Mouse (Mus musculus) hindlimb bud, embryonic 11.5 days (tissue): ENCODE results near the gene Iqsec2.

Source experiments
- DNase-seq: peaks from one replicate; pipeline ENCODE4 v3.0.0-alpha.2; 2012; ENCODE audit warnings: low read depth, low spot score; ENCODE audit errors: extremely low spot score

The Iqsec2 gene

GRCm38 (mm10) chrX:152143941-152144741 lies at the start of gene Iqsec2:
Gene Iqsec2, plus strand, starts transcription at chrX:152144268.
- DNase-seq: no peak

DNA sequence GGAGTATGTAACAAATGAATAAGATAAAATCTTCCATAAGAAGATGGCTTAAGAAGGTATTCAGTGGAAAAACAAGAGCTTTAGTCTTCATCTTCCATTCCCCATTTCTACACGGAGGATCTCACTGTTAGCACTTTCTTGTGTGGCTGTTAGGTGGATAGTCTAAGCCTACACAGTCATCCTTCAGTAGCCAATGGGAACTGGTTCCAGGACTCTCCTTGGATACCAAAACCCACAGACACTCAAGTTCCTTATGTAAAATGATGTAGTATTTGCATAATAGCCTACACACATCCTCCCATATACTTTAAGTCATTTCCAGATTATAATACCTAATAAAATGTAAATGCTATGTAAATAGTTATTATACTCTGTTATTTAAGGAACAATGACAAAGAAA lies 46.5 kb upstream of the Iqsec2 start:
- DNase-seq: no peak

GRCm38 (mm10) chrX:152121687-152122086 lies 22.4 kb upstream of the Iqsec2 start:
- DNase-seq: no peak

DNA sequence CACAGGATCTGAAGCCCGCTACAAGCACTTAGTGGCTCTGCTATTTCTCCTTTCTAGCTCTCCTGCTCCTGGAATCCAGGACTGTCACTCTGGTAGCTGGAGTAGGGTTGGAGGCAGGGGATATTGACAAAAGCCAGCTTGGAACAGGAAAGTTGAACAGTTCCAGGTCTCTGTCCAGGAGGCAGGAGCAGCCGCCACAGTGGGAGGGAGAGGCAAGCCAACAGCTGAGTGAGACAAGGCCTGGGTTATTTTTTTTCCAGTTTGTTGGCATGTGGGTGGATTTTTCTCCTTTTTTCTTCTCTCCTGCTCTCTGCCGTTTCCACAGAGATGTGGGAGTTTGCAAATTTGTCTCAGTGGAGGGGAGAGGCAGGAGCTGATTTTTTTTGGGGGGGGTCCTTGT lies 13.3 kb upstream of the Iqsec2 start:
- no peak for DNase-seq

- DNase-seq: no peak
These were observed 12.0 kb upstream of the Iqsec2 start for GRCm38 (mm10) chrX:152132029-152132428.

DNA sequence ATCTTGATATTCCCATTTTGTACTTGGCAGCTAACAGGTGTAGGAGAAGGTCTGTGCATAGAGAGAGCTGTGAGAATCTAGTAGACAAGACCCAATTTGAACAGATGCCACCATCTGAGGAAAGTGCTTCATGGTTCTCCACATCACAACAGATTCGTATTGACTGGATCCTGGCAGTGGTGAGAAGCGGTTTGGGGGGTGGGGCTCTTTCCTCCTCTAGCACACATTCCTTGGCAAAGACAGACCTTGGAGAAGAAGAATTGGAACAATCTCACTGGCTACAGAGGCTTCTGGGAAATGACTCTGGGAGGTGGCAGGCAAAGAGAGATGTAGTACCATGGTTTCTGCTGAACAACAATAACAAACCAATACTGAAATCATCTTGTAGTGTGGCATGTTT lies 8.9 kb upstream of the Iqsec2 start:
- DNase-seq: no peak

DNA sequence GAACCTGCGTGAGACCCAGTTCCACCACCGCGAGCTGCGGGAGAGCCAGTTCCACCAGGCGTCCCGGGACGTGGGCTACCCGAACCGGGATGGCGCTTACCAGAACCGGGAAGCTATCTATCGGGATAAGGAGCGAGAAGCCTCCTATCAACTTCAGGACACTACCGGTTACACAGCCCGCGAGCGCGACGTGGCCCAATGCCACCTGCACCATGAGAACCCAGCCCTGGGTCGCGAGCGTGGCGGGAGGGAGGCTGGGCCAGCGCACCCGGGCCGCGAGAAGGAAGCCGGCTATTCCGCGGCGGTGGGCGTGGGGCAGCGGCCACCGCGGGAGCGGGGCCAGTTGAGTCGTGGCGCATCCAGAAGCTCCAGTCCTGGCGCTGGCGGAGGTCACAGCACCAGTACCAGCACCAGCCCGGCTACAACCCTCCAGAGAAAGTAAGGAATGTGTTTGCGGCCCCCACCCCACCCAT lies 710 bp downstream of the Iqsec2 start:
- no peak for DNase-seq

DNA sequence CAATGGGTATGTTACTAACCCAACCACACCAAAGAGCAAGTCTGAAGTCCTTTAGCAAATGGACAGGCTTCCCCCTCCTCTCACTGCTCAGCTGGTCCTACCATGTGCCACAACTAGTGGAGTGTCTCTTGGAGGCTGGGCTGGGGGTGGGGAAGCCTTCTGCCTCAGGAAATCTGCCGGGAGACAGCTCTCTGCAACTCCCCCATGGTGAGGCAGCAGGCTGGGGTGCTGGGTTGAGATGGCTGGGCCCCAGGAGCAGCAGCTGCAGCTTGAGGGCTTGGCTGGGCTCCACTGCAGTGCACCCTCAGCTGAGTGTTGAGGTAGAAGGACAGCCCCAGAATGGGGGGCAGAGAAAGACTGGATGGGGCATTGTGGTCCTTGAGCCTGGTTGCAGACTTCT lies 2.1 kb downstream of the Iqsec2 start:
- DNase-seq: no peak

DNA sequence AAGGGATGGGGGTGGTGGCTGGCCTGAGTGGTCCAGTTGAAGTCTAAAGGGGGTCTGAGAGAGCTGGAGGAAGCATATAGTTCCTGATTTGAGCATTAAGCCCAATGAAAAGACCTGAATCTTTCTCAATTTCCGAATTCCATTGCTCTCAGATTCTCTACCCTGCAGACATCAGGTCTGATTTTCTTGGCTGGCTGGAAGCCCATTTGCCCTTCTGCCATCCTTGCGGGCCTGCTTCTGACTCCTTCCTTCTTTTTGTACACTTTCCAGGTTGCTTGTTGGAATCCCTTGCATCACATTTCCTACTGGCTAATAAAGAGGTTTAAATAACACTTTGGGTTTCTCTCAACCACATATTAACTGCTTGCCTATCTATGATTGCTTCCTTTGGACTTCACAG lies 2.6 kb downstream of the Iqsec2 start:
- no peak for DNase-seq

DNA sequence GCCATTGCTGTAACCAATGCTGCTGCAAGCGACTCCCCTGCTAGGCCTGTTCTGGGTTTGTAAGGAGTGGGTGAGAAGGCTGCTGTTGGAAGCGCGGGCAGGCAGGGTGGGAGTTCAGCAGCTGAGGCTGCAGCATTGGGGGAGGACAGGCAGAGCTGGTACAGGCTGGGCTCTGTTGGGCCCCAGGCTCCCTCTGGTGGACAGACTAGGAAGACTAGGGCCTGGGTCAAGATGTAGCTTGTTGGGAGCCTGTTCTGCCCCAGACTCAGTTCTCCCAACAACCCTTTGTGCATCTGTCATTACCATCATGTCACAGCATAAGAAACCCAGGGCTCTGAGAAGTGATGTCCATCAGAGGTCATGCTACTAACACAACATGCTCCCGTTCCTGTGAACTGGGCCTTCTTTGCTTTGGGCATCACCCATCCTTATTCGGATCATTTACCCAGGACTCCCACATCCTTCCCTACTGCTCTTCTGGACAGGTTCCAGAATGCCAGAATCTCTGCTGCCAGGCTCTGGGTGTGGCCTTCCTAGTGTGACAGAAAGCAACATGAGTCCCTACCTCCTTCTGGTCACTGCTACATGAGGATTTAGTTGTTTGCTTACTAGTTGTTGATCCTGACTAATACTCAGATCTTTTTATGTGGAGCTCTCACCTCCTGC lies 3.5 kb downstream of the Iqsec2 start:
- no peak for DNase-seq

DNA sequence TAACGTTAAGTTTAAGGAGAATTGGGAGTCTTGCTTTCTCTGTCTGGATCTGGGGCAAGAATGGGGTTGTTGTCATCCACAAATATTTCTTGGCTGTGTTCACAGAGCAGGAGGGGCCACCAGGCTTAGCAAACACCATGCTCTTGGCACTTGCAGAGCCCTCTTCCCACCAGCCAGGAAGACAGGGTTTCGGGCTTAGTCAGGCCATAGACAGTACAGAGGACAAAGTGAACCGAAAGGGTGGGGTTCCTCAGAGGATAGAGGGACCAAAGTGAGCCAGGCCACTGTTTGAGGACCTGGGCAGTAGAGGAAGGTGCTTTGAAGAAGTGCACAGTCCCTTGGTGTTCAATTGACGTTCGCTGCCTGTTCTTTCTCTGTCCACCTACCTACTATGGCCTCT lies 4.6 kb downstream of the Iqsec2 start:
- no peak for DNase-seq

DNA sequence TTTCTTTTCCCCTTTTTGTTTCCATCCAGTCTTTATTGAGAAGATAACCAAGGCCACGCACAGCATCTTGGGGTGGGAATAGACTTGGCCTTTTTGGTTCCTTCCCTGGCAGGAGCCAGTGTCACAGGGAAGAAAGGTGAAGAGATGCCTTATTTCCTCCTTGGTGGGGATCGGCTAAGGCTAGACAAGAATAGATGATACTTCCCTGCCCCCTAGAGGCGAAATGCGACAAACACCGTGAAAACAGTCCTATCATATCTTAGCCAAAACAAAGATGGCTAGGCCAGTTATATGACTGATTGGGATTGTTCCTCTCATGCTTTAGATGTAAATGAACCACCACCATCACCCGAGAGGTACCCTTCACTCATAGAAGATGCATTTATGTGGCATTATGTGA lies 7.6 kb downstream of the Iqsec2 start:
- no peak for DNase-seq

- DNase-seq: no peak
These were observed 14.2 kb downstream of the Iqsec2 start for GRCm38 (mm10) chrX:152158294-152158693.

DNA sequence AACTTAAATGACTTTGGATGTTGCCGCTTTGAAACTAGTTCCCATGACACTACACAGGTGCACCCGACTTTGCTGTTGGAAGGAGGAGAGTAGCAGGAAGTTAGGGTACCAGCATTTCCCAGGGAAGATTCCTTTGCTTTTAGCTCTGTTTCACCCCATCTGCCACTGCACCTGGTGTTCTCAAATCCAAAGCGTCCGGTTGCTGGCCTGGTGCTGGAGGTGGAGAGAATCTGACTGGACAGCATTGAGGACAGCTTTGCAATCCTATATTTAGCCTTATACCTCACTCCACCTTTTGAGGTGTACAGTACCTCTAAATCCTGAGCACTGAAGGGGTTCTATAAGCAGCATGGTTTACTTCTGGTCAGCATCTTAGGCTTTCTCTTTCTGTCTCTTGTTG lies 17.3 kb downstream of the Iqsec2 start:
- DNase-seq: no peak

DNA sequence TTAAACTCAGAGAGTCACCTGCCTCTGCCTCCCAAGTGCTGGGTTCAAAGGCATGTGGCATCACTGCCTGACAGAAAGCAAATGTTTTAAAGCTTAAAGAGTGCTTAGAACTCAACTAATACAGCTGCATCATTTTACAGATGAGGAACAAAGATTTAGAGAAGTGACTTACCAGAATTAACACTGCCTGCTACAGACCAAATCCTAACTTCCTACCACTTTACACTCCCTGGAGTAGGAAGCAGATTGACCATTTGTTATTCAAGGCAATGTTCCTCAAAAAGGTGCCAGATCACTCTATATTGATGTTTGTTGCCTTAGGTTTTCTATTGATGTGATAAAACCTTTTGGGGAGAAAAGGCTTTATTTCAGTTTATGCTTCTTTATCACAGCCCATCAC lies 20.0 kb downstream of the Iqsec2 start:
- DNase-seq: no peak

DNA sequence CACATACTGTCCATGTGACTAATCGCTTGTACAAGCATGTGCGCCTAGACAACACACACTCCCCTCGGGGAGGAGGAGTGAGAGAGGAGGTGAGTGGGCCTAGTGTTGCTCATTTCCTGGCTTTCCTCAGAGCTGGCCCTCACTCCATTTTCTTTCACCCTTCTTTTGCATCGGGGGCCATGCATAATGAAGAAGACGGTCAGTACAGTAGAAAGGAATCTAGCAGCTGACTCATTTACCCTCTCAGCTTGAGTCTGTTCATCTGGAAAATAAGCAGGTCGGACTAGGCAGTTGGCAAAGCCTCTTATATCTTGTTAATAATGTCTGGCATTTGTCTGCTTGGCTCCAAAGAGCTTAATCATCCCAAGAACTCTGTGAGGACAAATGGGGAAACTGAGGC lies 22.1 kb downstream of the Iqsec2 start:
- DNase-seq: no peak

- DNase-seq: no peak
These were observed 24.5 kb downstream of the Iqsec2 start for GRCm38 (mm10) chrX:152168521-152168920.

DNA sequence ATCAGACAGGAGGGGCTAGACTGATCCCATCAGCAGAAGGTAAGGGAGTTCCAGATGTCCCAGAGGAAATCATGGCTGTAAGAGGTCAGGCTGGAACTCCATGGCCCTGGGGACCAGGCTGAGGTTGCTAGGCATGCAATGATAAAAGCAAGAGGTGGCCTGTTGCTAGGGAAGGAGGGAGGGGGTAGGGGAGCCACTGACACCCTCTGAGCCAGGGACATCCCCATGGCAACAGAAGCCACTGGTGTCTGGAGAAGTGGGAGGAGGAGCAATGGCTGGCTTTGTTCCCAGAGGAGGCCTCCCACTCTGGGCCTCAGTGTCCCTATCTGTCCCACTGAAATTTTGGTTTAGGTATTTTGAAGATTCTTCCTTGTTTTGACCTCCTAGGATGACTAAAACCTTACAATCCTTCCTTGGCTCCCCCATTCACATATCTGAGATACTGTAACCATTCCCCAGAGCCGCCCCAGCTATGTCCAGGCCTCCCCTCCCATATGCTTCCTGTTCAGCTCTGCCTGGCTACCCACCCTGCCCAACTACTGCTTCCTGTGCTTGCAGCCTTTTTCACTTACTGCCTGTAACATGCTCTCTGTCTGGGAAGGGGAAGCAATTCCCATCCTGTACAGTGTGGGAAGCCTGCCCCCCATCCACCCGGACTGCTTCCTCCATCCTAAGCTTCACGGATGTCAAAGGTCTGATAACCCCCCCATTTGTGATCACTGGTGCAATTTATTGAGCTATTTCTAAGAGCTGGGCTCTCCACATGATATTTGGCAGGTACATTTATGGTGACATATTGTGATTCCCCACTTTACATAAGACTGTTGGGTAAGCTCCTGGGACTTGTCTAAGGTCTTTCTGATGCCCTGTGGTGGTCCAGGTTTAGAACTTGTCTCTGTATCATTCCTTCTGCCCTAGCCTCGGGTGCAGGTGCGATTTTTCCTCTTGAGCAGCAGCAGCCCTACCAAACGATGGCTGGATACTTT lies 27.3 kb downstream of the Iqsec2 start:
- no peak for DNase-seq

DNA sequence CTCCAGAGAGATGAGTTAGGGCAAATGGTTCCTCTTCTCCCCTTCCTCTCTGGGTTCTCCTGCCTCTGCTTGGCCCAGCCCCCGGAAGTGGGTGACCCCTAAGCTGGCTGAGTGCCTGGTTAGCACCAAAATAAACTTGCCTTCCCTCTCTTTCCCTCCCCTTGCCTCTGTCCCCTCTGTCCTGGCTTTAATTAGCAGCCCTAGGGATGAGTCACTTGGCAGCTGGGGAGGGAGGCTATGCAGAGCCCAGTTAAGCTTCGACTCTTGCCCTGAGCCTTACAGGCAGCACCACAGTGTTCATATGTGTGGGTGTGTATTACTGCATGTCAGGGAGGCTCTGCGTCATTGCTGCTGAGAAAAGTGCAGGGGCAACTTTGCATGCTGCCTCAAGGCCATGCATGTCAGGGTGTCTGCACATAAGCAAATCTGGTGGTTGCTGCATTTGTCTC lies 28.4 kb downstream of the Iqsec2 start:
- no peak for DNase-seq

- DNase-seq: no peak
These were observed 31.2 kb downstream of the Iqsec2 start for GRCm38 (mm10) chrX:152175284-152175683.

DNA sequence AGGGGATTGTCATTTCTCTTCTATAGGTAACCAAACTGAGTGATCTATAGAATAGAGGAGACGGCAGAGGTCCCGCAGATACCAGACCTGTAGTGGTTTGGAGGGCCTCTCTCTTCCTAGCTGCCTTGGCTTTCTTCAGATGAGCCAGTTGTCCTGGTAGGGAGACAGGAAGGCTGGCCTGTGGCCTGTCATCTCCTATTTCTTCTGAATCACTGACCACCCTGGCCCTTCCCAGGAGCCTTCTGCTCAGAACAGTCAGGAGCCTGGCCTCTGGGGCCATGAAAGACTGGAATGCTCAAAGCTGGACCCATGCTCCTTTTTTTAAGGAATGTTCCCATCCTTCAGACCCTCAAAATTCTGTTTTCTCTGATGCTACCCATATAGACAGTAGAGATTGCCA lies 33.8 kb downstream of the Iqsec2 start:
- no peak for DNase-seq
